ENCODE assay signal across 10 mouse cellular contexts in the genomic region with DNA sequence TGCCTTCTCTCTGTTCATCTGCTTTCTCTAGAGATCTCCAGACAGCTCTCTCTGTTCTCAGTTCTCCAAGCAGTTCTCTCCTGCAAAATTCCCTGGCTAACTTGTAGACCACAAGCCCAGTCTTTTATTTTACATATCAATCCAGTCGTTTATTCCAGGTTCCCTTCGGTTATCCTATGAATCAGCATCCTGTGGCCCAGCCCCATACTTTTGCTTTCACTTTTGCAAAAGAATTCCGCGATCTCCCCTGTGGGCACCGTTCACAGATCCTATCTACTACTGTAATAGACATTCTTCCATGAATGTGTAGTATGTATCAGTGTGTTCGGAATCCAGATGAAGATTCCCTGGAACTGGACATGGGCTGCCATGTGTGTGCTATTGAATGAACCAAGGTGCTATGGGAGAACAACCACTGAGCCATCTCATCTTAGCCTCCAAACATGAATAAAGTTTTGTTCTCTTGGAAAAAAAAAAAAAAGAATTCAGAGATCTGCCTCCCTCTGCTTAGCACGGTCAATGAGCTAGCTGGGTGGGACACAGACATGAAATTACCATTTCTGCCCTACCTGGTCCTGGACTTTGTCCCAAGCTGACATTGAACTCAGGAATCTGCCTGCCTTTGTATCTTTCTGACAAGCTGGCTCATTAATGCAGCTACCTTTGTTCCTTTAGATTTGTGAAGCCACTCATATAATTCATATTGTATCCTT. TPM values are rescaled to one million over a fixed set of nuclear protein-coding genes. Genes with fewer than 3 reads are reported as not detected.
A peak's percentile ranks its signal among the peaks of the same experiment; 100 is the strongest.
DNase-seq lines count a peak whose midpoint lies in the region; ATAC-seq and TF ChIP-seq lines count a peak whose summit lies in the region.
"Had no signal": no experiment of that assay in that cellular context is flagged by ENCODE, and none has a peak within 500 bp of the region (broad histone marks: within the 10 kb centered on the region; RNA-seq: fewer than 3 reads in every experiment).

No protein-coding gene starts in this region.

- no peak for TF ChIP-seq RAD21 in MEL (IDR thresholded peaks at IDR 0.05; ENCODE audit: low read depth, low read length)

- H3K4me3 ChIP-seq in kidney, embryonic 15.5 days (replicated peaks) = no peak overlapping the region
- H3K4me3 ChIP-seq in MEL (ENCODE audit: control insufficient read depth in 1 of 2, insufficient read depth in 1 of 2, low read depth in 2 of 2, low read length in 2 of 2) = peak overlapping the region; percentile 46 to 66
- no peak overlapping the region for H3K4me3 ChIP-seq in heart, embryonic 14.5 days (ENCODE audit: control insufficient read depth in 1 of 2, insufficient read depth in 1 of 2, low read depth in 1 of 2, low read length in 2 of 2)
- H3K4me3 ChIP-seq: midbrain, embryonic 12.5 days had no signal

- no peaks in the 10 kb centered on the region for H3K27me3 ChIP-seq in kidney, embryonic 15.5 days
- H3K27me3 ChIP-seq in MEL (ENCODE audit: control insufficient read depth in 1 of 2, insufficient read depth in 2 of 2, low read length in 2 of 2) = no peaks in the 10 kb centered on the region; a peak in 1 of 4 replicates
- H3K27me3 ChIP-seq in heart, embryonic 14.5 days (ENCODE audit: control insufficient read depth, insufficient read depth, low read length) = no peaks in the 10 kb centered on the region
- H3K27me3 ChIP-seq: midbrain, embryonic 12.5 days had no signal

- TF ChIP-seq EP300 in MEL (IDR thresholded peaks at IDR 0.05; ENCODE audit: low read depth in 1 of 2, low read length in 2 of 2) = no peak

- no peak overlapping the region for H3K9ac ChIP-seq in kidney, embryonic 15.5 days
- H3K9ac ChIP-seq in MEL (ENCODE audit: control insufficient read depth, low read depth, low read length, poor library complexity, severe bottlenecking) = peak overlapping the region; percentile 6
- H3K9ac ChIP-seq in heart, embryonic 14.5 days (ENCODE audit: low read length) = no peak overlapping the region
- H3K9ac ChIP-seq: midbrain, embryonic 12.5 days had no signal

- no peaks in the 10 kb centered on the region for H3K4me1 ChIP-seq in kidney, embryonic 15.5 days
- H3K4me1 ChIP-seq in MEL (ENCODE audit: control insufficient read depth in 1 of 2, insufficient read depth in 2 of 2, low read length in 2 of 2) = peaks cover 0 to 8% of the 10 kb centered on the region in 2 experiments; a peak in 3 of 4 replicates
- H3K4me1 ChIP-seq in heart, embryonic 14.5 days (ENCODE audit: control insufficient read depth in 2 of 2, insufficient read depth in 2 of 2, low read length in 2 of 2) = no peaks in the 10 kb centered on the region

- TF ChIP-seq CTCF in MEL (IDR thresholded peaks at IDR 0.05 in 2 of 3, conservative IDR thresholded peaks at IDR 0.05 in 1 of 3; ENCODE audit: control insufficient read depth in 1 of 3, insufficient read depth in 1 of 3, low read depth in 2 of 3, low read length in 3 of 3, poor library complexity in 1 of 3, severe bottlenecking in 1 of 3) = no peak

- 71% methylated on average over 7 of the region's 7 CpGs for WGBS in kidney, embryonic 15.5 days
- WGBS in heart, embryonic 14.5 days = 56% methylated on average over 7 of the region's 7 CpGs

- DNase-seq in kidney, postnatal 14 days = no peak
- no peak for DNase-seq in MEL (ENCODE audit: low read depth, low spot score)
- peak; percentile 16 for DNase-seq in lung, postnatal 25 days (ENCODE audit: low spot score)
- no peak for DNase-seq in frontal cortex, postnatal 14 days (ENCODE audit: low spot score in 2 of 2)
- no peak for DNase-seq in cerebellum, postnatal 25 days
- no peak for DNase-seq in left cerebral cortex, adult 11 months (ENCODE audit: low spot score)

- ATAC-seq in kidney, embryonic 15.5 days (replicated peaks; ENCODE audit: low FRiP score) = no peak
- ATAC-seq in heart, embryonic 14.5 days (ENCODE audit: insufficient number of reproducible peaks, insufficient read depth, low FRiP score, low read depth) = no peak
- ATAC-seq: forebrain, embryonic 14.5 days had no signal

- no peaks in the 10 kb centered on the region for H3K79me2 ChIP-seq in MEL (ENCODE audit: control insufficient read depth, insufficient read depth, low read length, poor library complexity)

- no peaks in the 10 kb centered on the region for H3K9me3 ChIP-seq in kidney, embryonic 15.5 days (replicated peaks)
- no peaks in the 10 kb centered on the region for H3K9me3 ChIP-seq in MEL (replicated peaks; ENCODE audit: insufficient read depth, low read length)
- H3K9me3 ChIP-seq in heart, embryonic 14.5 days (ENCODE audit: control insufficient read depth, low read length) = no peaks in the 10 kb centered on the region
- H3K9me3 ChIP-seq: midbrain, embryonic 12.5 days had no signal

- no peaks in the 10 kb centered on the region for H3K36me3 ChIP-seq in kidney, embryonic 15.5 days
- H3K36me3 ChIP-seq in MEL (ENCODE audit: control insufficient read depth in 1 of 2, insufficient read depth in 2 of 2, low read length in 2 of 2) = no peaks in the 10 kb centered on the region
- H3K36me3 ChIP-seq in heart, embryonic 14.5 days (ENCODE audit: control insufficient read depth, insufficient read depth, low read length) = no peaks in the 10 kb centered on the region
- H3K36me3 ChIP-seq: midbrain, embryonic 12.5 days had no signal

- H3K27ac ChIP-seq in kidney, embryonic 15.5 days = no peak overlapping the region
- H3K27ac ChIP-seq in MEL (ENCODE audit: control insufficient read depth, low read depth, low read length) = no peak overlapping the region
- no peak overlapping the region for H3K27ac ChIP-seq in heart, embryonic 14.5 days (replicated peaks in 1 of 2; ENCODE audit: control insufficient read depth in 1 of 2, insufficient read depth in 1 of 2, low read depth in 2 of 2, low read length in 2 of 2)
- H3K27ac ChIP-seq: midbrain, embryonic 12.5 days had no signal

- H3K4me2 ChIP-seq in kidney, embryonic 15.5 days = peak overlapping the region; percentile 25
- H3K4me2 ChIP-seq in heart, embryonic 14.5 days (ENCODE audit: low read length) = peak overlapping the region; percentile 31; the same call in 1 of the 2 replicates
- H3K4me2 ChIP-seq: midbrain, embryonic 12.5 days had no signal

- TF ChIP-seq POLR2A in MEL (IDR thresholded peaks at IDR 0.05; ENCODE audit: control insufficient read depth in 1 of 2, insufficient read depth in 1 of 2, low read depth in 1 of 2, low read length in 2 of 2, poor library complexity in 1 of 2) = no peak

TF ChIP-seq in MEL, 35 proteins besides CTCF, POLR2A, EP300 and RAD21:
- TF ChIP-seq JUND (IDR thresholded peaks at IDR 0.05; ENCODE audit: low read depth, low read length) (no peak), ZNF384 (IDR thresholded peaks at IDR 0.05; ENCODE audit: low read depth, low read length) (peak; percentile 74), MEF2A (IDR thresholded peaks at IDR 0.05; ENCODE audit: extremely low read depth, insufficient replicate concordance, low read depth, low read length, poor library complexity, severe bottlenecking) (no peak)

RNA-seq across cellular contexts. Expression of gene Setx, which starts 23.0 kb away (rescaled TPM):
- 8.2 and 11.7 TPM in 2 replicates for polyA plus RNA-seq in kidney, embryonic 15.5 days (2015; fragmentation: Nextera tagmentation; extraction: Ambion mirVana)
- total RNA-seq in MEL (2012; rRNA removed) = 22.5 and 24.2 TPM in 2 replicates
- 10 to 100 TPM; 13.1 to 23.8 TPM for polyA plus RNA-seq in MEL (2012; ENCODE audit: insufficient read depth in 1 of 2, insufficient read length in 2 of 2, low read depth in 1 of 2, low replicate concordance in 2 of 2, missing spikeins in 1 of 2)
- 10.0 and 10.5 TPM in 2 replicates for polyA plus RNA-seq in heart, embryonic 14.5 days (2014; fragmentation: Nextera tagmentation; extraction: Ambion mirVana)

RNA-seq across cellular contexts. Expression of gene Ttf1, which starts 40.9 kb away (rescaled TPM):
- polyA plus RNA-seq in kidney, embryonic 15.5 days (2015; fragmentation: Nextera tagmentation; extraction: Ambion mirVana) = 11.5 and 11.7 TPM in 2 replicates
- total RNA-seq in MEL (2012; rRNA removed) = 12.7 and 13.5 TPM in 2 replicates
- 10 to 100 TPM in 1 of 2 experiments, not detected in 1; 15.6 TPM for polyA plus RNA-seq in MEL (2012; ENCODE audit: insufficient read depth in 1 of 2, insufficient read length in 2 of 2, low read depth in 1 of 2, low replicate concordance in 2 of 2, missing spikeins in 1 of 2)
- 6.2 TPM in 2 replicates for polyA plus RNA-seq in heart, embryonic 14.5 days (2014; fragmentation: Nextera tagmentation; extraction: Ambion mirVana)

RNA-seq across cellular contexts. Expression of gene Cfap77, which starts 46.1 kb away (rescaled TPM):
- 0.31 and 0.35 TPM in 2 replicates for polyA plus RNA-seq in kidney, embryonic 15.5 days (2015; fragmentation: Nextera tagmentation; extraction: Ambion mirVana)
- 0.95 and 1.1 TPM in 2 replicates for total RNA-seq in MEL (2012; rRNA removed)
- 1 to 10 TPM in 1 of 2 experiments, not detected in 1; 2.4 TPM for polyA plus RNA-seq in MEL (2012; ENCODE audit: insufficient read depth in 1 of 2, insufficient read length in 2 of 2, low read depth in 1 of 2, low replicate concordance in 2 of 2, missing spikeins in 1 of 2)
- 0.18 and 0.39 TPM in 2 replicates for polyA plus RNA-seq in heart, embryonic 14.5 days (2014; fragmentation: Nextera tagmentation; extraction: Ambion mirVana)

Comparison
In these comparisons a context has a peak if more than half of its experiments do, and no peak if none do; other contexts are left out.
1. H3K4me3 ChIP-seq: peak in MEL (2 of 2); none in kidney, embryonic 15.5 days (single experiment) and heart, embryonic 14.5 days (0 of 2).